In genomic region chr10:90613051-90613450, GRCm38 (mm10) we compare ENCODE assay signal across 23 mouse cellular contexts.
"Had no signal": no experiment of that assay in that cellular context is flagged by ENCODE, and none has a peak within 500 bp of the region (broad histone marks: within the 10 kb centered on the region; RNA-seq: fewer than 3 reads in every experiment).

No protein-coding gene starts in this region.

- DNase-seq: cerebellum, adult 9-10 months; cerebellum, adult 9-11 months; cerebellum, postnatal 25 days; cerebellum, postnatal 36 days; embryo, embryonic 11 days; forebrain, postnatal 0 days; gastrocnemius, adult 2 months; gastrocnemius, postnatal 10 days; gastrocnemius, postnatal 14 days; gastrocnemius, postnatal 25 days; gastrocnemius, postnatal 36 days; heart, adult 11 months; heart, adult 18-20 months; heart, adult 2 months had no signal

- H3K4me3 ChIP-seq: embryonic facial prominence, embryonic 10.5 days; embryonic facial prominence, embryonic 12.5 days; embryonic facial prominence, embryonic 13.5 days; embryonic facial prominence, embryonic 15.5 days; erythroblast, embryonic 14.5 days; forebrain, embryonic 10.5 days; forebrain, embryonic 12.5 days; forebrain, embryonic 13.5 days; forebrain, embryonic 15.5 days; gastrocnemius, adult 2 months; heart, adult 2 months had no signal

- H3K27ac ChIP-seq: embryonic facial prominence, embryonic 10.5 days; embryonic facial prominence, embryonic 12.5 days; embryonic facial prominence, embryonic 13.5 days; embryonic facial prominence, embryonic 15.5 days; forebrain, embryonic 10.5 days; forebrain, embryonic 12.5 days; forebrain, embryonic 13.5 days; forebrain, embryonic 15.5 days; gastrocnemius, adult 2 months; heart, adult 2 months had no signal
